Comparison of ENCODE assay signal across 18 mouse cellular contexts in genomic region chrX:102024976-102025375, GRCm38 (mm10).
"Had no signal": no experiment of that assay in that cellular context is flagged by ENCODE, and none has a peak within 500 bp of the region (broad histone marks: within the 10 kb centered on the region; RNA-seq: fewer than 3 reads in every experiment).

No protein-coding gene starts in this region.

- ATAC-seq: midbrain, embryonic 16.5 days had no signal

- H3K4me1 ChIP-seq: midbrain, embryonic 12.5 days; neural tube, embryonic 13.5 days; neural tube, embryonic 15.5 days had no signal

- H3K27ac ChIP-seq: midbrain, embryonic 10.5 days; midbrain, embryonic 12.5 days; neural tube, embryonic 13.5 days; neural tube, embryonic 15.5 days had no signal

- DNase-seq: lung, embryonic 14.5 days; lung, postnatal 10 days; lung, postnatal 4 days; midbrain, embryonic 14.5 days; retina, postnatal 1 day; right cerebral cortex, adult 18-20 months; right cerebral cortex, postnatal 25 days; right cerebral cortex, postnatal 4 days; spleen, adult 18-20 months; thymus, adult 18-20 months; thymus, postnatal 14 days; thymus, postnatal 36 days had no signal

- H3K4me3 ChIP-seq: midbrain, embryonic 10.5 days; midbrain, embryonic 12.5 days; myocyte; neural tube, embryonic 13.5 days; neural tube, embryonic 15.5 days had no signal

- H3K4me2 ChIP-seq: lung, embryonic 14.5 days; midbrain, embryonic 12.5 days; neural tube, embryonic 13.5 days; neural tube, embryonic 15.5 days had no signal

- H3K9ac ChIP-seq: lung, embryonic 14.5 days; midbrain, embryonic 12.5 days; neural tube, embryonic 13.5 days; neural tube, embryonic 15.5 days had no signal

- H3K9me3 ChIP-seq: midbrain, embryonic 10.5 days; midbrain, embryonic 12.5 days; neural tube, embryonic 13.5 days; neural tube, embryonic 15.5 days had no signal

- H3K36me3 ChIP-seq: midbrain, embryonic 10.5 days; midbrain, embryonic 12.5 days; neural tube, embryonic 13.5 days; neural tube, embryonic 15.5 days had no signal
